Mouse (Mus musculus) G1E (cell line): ENCODE data around the gene Prl7b1.

ENCODE experiments used
- CTCF ChIP-seq: IDR thresholded peaks from 2 replicates; pipeline ENCODE4 v1.5.1; 2012; ENCODE audit warnings: low read depth, low read length, inconsistent platforms, mixed read lengths
- GATA1 ChIP-seq: IDR thresholded peaks from 2 replicates; pipeline ENCODE4 v1.6.1; 2012; ENCODE audit warnings: borderline replicate concordance, low read length, inconsistent platforms, mixed read lengths
- GATA2 ChIP-seq: IDR thresholded peaks from 2 replicates; pipeline ENCODE4 v1.6.1; 2012; ENCODE audit warnings: low read depth, low read length, inconsistent platforms, borderline replicate concordance
- POLR2AphosphoS5 ChIP-seq: IDR thresholded peaks from 2 replicates; pipeline ENCODE4 v1.6.1; 2012; ENCODE audit warnings: low read depth, low read length, inconsistent platforms; ENCODE audit not compliant: insufficient replicate concordance
- TAL1 ChIP-seq: conservative IDR thresholded peaks from 2 replicates; pipeline ENCODE4 v1.6.1; 2012; ENCODE audit warnings: low read depth, low read length, inconsistent platforms, mixed read lengths

DNA sequence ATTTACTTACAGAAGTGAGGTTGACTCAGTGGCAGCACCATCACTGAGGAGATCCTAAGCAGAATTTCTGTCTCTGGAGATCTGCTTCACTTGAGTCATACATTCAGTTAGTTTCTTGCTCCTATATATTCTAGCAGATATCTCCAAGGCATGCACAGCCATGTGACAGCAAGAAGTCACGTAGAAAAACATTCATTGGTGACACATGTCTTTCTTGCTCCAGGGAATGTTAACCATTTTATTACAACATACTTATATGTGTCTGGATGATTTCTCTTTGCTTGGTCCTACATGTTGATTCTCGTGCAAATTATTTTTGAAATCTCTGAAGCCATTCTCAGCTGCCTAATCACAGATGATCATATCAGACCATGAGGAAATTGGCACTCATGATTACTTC lies 45.9 kb downstream of the Prl7b1 start, which contains the start of gene Prl8a9:
- TF ChIP-seq CTCF (no peak), TAL1 (no peak), POLR2AphosphoS5 (no peak), GATA2 (no peak), GATA1 (no peak)
